Mouse (Mus musculus) embryo, embryonic 11 days (tissue): ENCODE measurements around the gene Etnppl.

Experiments
- DNase-seq: peaks from one replicate; pipeline ENCODE4 v3.0.0-alpha.2; 2015

Gene Etnppl

GRCm38 (mm10) chr3:130617439-130617898 is at the start of gene Etnppl:
Gene Etnppl (plus strand): TSS chr3:130617448.
- DNase-seq: peak; percentile 61

DNA sequence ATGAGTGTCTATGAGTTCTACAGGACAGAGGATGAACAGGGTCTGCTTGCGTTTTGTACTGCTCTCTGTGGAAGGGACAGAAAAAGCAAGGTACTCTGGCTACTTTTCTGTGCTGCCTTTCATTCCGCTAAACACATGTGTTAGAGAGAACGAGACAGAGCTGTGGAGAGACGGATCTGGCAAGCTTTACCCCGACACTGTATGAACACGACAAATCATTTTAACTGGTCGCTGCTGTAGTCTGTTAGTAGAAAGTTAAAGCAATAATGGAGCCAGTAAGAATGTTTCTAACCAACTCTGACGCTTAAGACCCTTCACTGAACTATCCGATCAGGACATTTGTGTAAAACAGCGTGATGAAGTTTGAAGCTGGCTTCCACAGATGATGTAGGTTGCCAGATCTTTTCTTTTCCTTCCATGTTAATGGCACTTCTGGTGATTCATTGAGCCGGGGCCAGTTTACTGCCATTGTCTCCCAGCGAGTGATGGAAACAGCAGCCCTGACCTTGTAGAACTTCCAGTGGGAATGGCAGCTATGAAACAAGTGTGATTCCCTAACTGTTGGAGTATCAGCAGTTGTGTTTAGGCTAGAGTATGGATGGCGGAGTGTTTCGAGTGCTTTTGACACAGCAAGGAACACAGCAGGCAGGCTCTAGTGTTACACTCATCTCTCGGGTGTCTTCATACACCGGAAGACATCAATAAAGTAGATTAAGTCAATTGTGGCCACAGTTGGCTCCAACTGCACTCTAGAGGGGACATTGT is 48.7 kb upstream of the Etnppl start:
- no peak for DNase-seq

GRCm38 (mm10) chr3:130573243-130573642 is 44.0 kb upstream of the Etnppl start:
- no peak for DNase-seq

DNA sequence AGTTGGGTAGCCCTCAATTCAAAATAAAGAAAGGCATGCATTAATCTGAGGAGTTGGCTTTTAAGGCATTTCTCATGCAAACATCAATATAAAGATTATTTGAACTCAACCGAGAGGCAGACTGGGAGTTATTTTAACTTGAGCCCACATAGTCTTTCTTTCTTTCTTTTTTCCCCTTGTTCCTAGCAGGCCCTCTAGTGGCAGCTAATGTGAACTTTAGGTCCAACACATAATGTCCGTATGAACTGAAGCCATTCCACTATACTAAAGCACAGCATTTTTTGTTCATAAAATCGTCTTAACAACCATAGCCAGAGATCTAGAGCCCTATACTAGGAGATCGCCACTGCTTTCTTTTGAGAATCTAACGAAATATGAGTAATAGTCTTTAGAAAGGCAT is 42.6 kb upstream of the Etnppl start:
- DNase-seq: peak; percentile 81

- DNase-seq: peak; percentile 44
Observed at GRCm38 (mm10) chr3:130576683-130577082, 40.6 kb upstream of the Etnppl start.

DNA sequence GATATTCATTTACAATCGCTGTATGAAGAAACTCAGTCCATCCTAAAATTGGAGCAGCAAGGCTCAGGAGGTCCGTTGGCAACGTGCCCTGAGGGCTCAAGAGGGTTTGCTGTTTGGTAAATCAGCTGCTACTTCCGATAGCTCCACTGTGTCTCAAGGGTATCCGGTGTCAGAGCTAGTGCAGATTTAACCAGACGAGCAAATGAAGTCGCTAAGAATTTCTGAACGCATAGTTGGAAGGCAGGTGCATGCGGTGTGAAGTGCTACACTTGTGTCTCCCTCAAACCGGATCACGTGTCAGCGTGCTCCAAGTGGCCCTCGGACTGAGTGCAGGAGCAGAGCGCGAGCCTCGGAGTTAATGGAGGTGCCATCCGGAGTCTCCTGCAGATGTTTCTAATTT is 37.7 kb upstream of the Etnppl start:
- DNase-seq: peak; percentile 54

- DNase-seq: no peak
Observed at GRCm38 (mm10) chr3:130581577-130581976, 35.7 kb upstream of the Etnppl start.

- no peak for DNase-seq
Observed at GRCm38 (mm10) chr3:130582903-130583664, 34.2 kb upstream of the Etnppl start.

DNA sequence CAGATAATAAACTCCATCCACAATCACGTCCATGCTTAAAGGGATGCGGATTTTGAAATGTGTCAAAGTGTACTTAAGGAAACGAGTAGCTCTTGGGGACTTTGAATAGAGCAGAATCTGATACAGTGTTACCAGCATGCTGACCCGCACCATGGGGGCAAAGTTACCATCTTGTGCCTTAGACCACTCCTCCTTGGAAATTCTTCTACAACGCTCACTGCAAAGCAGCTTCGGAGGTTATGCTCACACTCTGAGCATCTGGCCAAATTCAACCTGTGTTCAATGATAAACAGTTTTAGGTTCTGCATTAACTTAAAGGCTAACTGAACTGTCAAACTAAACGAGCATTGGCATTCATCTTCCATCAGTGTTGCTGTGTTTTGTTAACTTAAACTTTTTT is 33.2 kb upstream of the Etnppl start:
- DNase-seq: no peak

GRCm38 (mm10) chr3:130595050-130595449 is 22.2 kb upstream of the Etnppl start:
- no peak for DNase-seq

DNA sequence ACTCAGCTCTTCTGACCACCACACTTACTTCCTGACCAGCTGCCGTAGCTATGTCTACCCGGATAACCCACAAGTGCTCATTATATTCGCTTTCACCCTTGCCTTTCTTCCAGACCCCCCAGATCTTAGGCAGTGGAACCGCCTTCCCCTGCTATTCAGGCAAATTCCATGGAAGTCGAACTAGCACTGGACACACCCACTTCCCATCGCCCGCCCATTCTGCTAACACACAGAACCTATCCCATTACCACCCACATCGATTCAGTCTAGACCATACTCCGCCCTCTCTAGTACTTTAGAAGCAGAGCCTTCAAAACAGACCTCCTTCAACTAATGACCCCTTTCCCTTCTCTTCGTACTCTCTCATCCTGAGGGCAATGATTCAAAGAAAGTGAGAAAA is 15.8 kb upstream of the Etnppl start:
- DNase-seq: no peak

DNA sequence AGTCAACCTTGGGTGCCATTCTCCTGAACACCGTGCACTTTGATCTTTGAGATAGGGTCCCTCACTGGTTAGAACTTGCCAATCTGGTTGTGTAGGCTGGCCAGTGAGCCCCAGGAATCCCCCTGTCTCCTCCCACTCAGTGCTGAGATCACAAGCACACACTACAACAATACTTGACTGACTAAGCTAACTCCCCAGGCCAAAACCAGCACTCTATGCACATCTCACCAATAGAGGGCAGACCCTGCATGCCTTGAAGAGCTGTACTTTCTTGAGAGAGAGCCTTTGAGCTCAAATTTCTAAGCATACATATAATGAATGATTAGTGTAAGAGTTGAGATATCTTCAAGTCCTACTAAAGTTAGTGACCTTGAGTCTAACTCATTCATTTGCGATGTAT is 9.3 kb upstream of the Etnppl start:
- peak; percentile 21 for DNase-seq

GRCm38 (mm10) chr3:130614444-130614843 is 2.8 kb upstream of the Etnppl start:
- DNase-seq: no peak

- no peak for DNase-seq
Observed at GRCm38 (mm10) chr3:130615625-130616024, 1.6 kb upstream of the Etnppl start.

DNA sequence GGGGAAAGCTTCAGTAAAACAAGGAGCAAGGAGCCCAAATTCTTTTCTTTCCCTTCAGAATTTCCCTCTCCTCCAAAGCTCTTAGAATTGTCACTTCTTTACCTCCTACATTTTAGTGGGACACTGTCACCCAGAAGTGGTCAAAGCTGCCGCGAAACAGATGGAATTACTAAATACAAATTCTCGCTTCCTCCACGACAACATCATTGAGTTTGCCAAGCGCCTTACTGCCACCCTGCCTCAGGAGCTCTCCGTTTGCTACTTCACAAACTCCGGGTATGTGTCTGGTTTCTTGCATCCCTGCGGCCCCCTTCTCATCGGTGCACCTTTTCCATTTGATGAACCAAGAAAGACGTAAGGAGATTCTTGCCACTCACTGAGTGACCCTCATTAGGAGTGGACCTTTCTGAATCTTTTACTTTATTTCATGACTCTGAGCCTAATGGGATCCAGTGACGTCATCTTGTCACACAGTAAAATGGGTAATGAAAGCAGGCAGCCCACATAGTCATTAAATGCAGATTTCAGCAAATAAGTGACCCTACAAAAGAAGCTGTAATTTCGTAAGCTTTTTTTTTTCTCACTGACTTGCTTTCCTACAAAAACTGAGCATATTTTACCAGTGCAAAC is 3.4 kb downstream of the Etnppl start:
- DNase-seq: no peak

DNA sequence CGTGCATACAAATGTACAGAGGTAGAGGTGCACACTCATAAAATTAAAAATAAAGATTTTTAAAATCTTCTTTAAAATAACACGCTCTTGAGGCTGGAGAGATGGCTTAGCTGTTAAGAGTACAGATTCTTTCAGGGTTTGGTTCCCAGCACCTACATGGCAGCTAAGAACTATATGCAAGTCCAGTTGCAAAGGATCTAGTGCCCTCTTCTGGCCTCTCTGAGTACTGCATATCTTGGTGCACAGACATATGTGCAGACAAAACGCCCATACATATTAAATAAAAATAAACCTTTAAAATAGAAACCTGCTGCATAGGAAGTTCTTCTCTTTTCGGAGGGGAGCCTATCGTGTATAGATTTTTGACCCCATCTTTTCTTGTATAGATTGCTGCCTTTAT is 11.1 kb downstream of the Etnppl start:
- no peak for DNase-seq

DNA sequence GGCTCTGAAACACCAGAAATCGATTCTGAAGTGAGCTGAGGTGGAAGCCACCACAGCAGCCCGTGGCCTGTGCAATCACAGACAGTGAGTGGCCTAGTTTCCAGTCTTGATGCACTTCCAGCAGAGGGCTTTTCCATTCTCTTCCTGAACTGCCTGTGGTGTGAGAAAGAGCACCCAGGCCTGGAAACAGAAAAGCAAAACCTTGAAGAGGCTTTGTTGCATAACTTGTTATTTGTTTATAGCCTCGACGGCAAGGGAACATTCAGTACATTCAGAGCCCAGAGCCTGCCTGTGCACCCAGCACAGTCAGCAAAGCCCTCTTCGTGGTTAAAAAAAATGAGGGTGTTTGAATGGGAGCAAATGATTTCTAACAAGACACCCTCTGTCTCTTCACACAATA is 16.6 kb downstream of the Etnppl start:
- DNase-seq: no peak

DNA sequence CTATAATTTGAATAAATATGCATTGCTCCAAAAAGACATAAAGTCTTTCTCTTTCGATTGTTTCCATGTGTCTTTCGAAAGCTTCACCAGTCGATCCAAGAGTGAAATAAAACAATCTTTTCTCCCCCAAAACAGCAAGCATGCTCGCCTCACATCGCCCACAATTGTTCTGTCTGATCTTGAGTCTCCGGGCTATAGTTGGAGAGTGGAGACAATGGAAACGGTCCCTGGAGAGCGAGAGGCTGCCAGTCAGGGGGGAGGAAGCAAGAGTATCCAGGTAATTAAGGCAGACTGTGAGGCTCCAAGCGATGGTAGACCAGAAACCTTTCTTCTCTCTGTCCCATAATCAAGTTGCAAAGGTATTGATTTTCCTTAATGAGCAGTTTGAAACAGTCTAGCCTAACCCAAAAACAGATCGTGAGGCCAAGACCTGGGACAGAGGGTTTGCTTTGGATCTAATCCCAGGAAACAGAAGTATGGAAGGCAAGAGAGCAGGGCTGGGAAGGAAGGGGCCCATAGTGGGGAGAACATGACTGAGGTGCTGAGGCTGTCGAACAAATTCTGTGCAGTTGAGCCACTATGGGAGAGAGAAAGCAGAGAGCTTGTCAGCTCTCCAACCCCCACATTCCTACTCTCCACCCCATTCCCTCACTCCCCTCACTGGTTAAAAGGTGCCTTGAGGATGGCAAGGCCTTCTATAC is 29.0 kb downstream of the Etnppl start:
- no peak for DNase-seq

GRCm38 (mm10) chr3:130649569-130649968 is 32.3 kb downstream of the Etnppl start:
- DNase-seq: no peak

DNA sequence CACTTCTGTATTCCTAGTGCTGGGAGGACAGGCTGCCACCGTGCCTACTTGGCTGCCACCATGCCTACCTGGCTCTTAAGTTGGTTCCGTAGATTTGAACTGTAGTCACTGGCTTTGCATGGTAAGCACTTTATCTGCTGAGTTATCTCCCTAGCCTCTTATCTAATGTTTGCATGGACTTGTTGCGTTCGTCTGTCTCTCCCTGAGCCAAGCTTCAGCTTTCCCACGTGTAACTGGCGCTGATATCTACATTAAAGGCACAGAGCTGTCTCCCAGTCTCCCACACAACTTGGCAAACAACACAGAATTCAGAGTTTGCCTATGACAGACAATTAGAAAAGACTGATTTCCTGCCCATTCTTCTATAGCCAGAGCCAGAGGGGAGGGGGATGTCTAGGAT is 43.4 kb downstream of the Etnppl start:
- DNase-seq: no peak

GRCm38 (mm10) chr3:130662496-130662895 is 45.2 kb downstream of the Etnppl start:
- DNase-seq: no peak

GRCm38 (mm10) chr3:130671291-130671690 is 54.0 kb downstream of the Etnppl start:
- DNase-seq: no peak
